Mouse (Mus musculus): ENCODE results near the gene Ccdc142. TPM values are rescaled to one million over a fixed set of nuclear protein-coding genes. Genes with fewer than 3 reads are reported as not detected.

Ccdc142 gene
- polyA plus RNA-seq, 1 experiment from 2014 or later: 2.1 TPM

GRCm38 (mm10) chr6:83111510-83112136 is 10.2 kb downstream of the Ccdc142 start:
- no peak overlapping the region for H3K9ac ChIP-seq (ENCODE audit: low read depth, low read length)
- no peak overlapping the region for H3K4me3 ChIP-seq (ENCODE audit: low read depth, low read length)
- H3K36me3 ChIP-seq (ENCODE audit: control insufficient read depth, insufficient read depth, low read length): no peaks in the 10 kb centered on the region
- no peak overlapping the region for H3K27ac ChIP-seq (ENCODE audit: low read depth, low read length)
- no peaks in the 10 kb centered on the region for H3K9me3 ChIP-seq (replicated peaks; ENCODE audit: control insufficient read depth, low read length)
- peaks cover 32% of the 10 kb centered on the region for H3K4me1 ChIP-seq (ENCODE audit: control insufficient read depth, insufficient read depth, low read length)
- H3K27me3 ChIP-seq (ENCODE audit: control insufficient read depth, insufficient read depth, low read length): no peaks in the 10 kb centered on the region
- no peak overlapping the region for H3K4me2 ChIP-seq
- no peak for ATAC-seq (replicated peaks; ENCODE audit: insufficient number of reproducible peaks, low FRiP score, low TSS enrichment)
- 77% methylated on average over 4 of the region's 4 CpGs for whole genome bisulfite sequencing (ENCODE audit: insufficient replicate concordance)

- Histone ChIP-seq H3K27ac (ENCODE audit: low read depth, low read length) (peak within 1 kb of the TSS; percentile 87), H3K4me1 (ENCODE audit: control insufficient read depth, insufficient read depth, low read length) (peaks cover 30% of the 10 kb centered on the region), H3K4me3 (ENCODE audit: low read depth, low read length) (peak within 1 kb of the TSS; percentile 65), H3K27me3 (ENCODE audit: control insufficient read depth, insufficient read depth, low read length) (no peaks in the 10 kb centered on the region), H3K4me2 (peak within 1 kb of the TSS; percentile 89), H3K9me3 (replicated peaks; ENCODE audit: control insufficient read depth, low read length) (no peaks in the 10 kb centered on the region), H3K36me3 (ENCODE audit: control insufficient read depth, insufficient read depth, low read length) (peaks cover 22% of the 10 kb centered on the region), H3K9ac (ENCODE audit: low read depth, low read length) (peak within 1 kb of the TSS; percentile 87)
- peak; percentile 82 for ATAC-seq (replicated peaks; ENCODE audit: insufficient number of reproducible peaks, low FRiP score, low TSS enrichment)
- WGBS (ENCODE audit: insufficient replicate concordance): under 1% methylated on average over 46 of the region's 58 CpGs
These were observed 13.7 kb downstream of the Ccdc142 start, which contains the start of gene Mogs for GRCm38 (mm10) chr6:83115011-83115671. Mogs (plus strand) TSS chr6:83115496.

- 2% methylated on average over 29 of the region's 48 CpGs for WGBS (ENCODE audit: insufficient replicate concordance)
- H3K36me3 ChIP-seq (ENCODE audit: control insufficient read depth, insufficient read depth, low read length): peaks cover 22% of the 10 kb centered on the region
- ATAC-seq (replicated peaks; ENCODE audit: insufficient number of reproducible peaks, low FRiP score, low TSS enrichment): 0 out of 2 replicates have a peak, but pooled peaks have one; percentile 17
- H3K9me3 ChIP-seq (replicated peaks; ENCODE audit: control insufficient read depth, low read length): no peaks in the 10 kb centered on the region
- peak overlapping the region; percentile 89 for H3K4me2 ChIP-seq
- peak overlapping the region; percentile 65 for H3K4me3 ChIP-seq (ENCODE audit: low read depth, low read length)
- peak overlapping the region; percentile 87 for H3K9ac ChIP-seq (ENCODE audit: low read depth, low read length)
- H3K27ac ChIP-seq (ENCODE audit: low read depth, low read length): peak overlapping the region; percentile 87
- H3K27me3 ChIP-seq (ENCODE audit: control insufficient read depth, insufficient read depth, low read length): no peaks in the 10 kb centered on the region
- peaks cover 28% of the 10 kb centered on the region for H3K4me1 ChIP-seq (ENCODE audit: control insufficient read depth, insufficient read depth, low read length)
These were observed 14.4 kb downstream of the Ccdc142 start for GRCm38 (mm10) chr6:83115682-83116372.

- Histone ChIP-seq H3K27ac (ENCODE audit: low read depth, low read length) (0 out of 2 replicates have a peak overlapping the region, but pooled peaks have one; percentile 87), H3K4me3 (ENCODE audit: low read depth, low read length) (peak overlapping the region; percentile 65)
These were observed 15.2 kb downstream of the Ccdc142 start for GRCm38 (mm10) chr6:83116373-83117164.

GRCm38 (mm10) chr6:83117165-83117438 is 15.7 kb downstream of the Ccdc142 start:
- Histone ChIP-seq H3K9ac (ENCODE audit: low read depth, low read length) (0 out of 2 replicates have a peak overlapping the region, but pooled peaks have one; percentile 87), H3K4me2 (no peak overlapping the region; the same call in 1 of the 2 replicates), H3K27ac (ENCODE audit: low read depth, low read length) (no peak overlapping the region), H3K4me3 (ENCODE audit: low read depth, low read length) (peak overlapping the region; percentile 65), H3K27me3 (ENCODE audit: control insufficient read depth, insufficient read depth, low read length) (no peaks in the 10 kb centered on the region), H3K9me3 (replicated peaks; ENCODE audit: control insufficient read depth, low read length) (no peaks in the 10 kb centered on the region), H3K36me3 (ENCODE audit: control insufficient read depth, insufficient read depth, low read length) (peaks cover 22% of the 10 kb centered on the region), H3K4me1 (ENCODE audit: control insufficient read depth, insufficient read depth, low read length) (peaks cover 26% of the 10 kb centered on the region)
- WGBS (ENCODE audit: insufficient replicate concordance): 78% methylated on average over 4 of the region's 4 CpGs
- no peak for ATAC-seq (replicated peaks; ENCODE audit: insufficient number of reproducible peaks, low FRiP score, low TSS enrichment)

More at GRCm38 (mm10) chr6:83116373-83117164, 15.2 kb downstream of the Ccdc142 start:
- peak overlapping the region; percentile 89 for H3K4me2 ChIP-seq
- 76% methylated on average over 11 of the region's 11 CpGs for WGBS (ENCODE audit: insufficient replicate concordance)
- H3K27me3 ChIP-seq (ENCODE audit: control insufficient read depth, insufficient read depth, low read length): no peaks in the 10 kb centered on the region
- peak overlapping the region; percentile 87 for H3K9ac ChIP-seq (ENCODE audit: low read depth, low read length)
- H3K9me3 ChIP-seq (replicated peaks; ENCODE audit: control insufficient read depth, low read length): no peaks in the 10 kb centered on the region
- peaks cover 22% of the 10 kb centered on the region for H3K36me3 ChIP-seq (ENCODE audit: control insufficient read depth, insufficient read depth, low read length)
- peaks cover 26% of the 10 kb centered on the region for H3K4me1 ChIP-seq (ENCODE audit: control insufficient read depth, insufficient read depth, low read length)
- ATAC-seq (replicated peaks; ENCODE audit: insufficient number of reproducible peaks, low FRiP score, low TSS enrichment): no peak

- H3K4me3 ChIP-seq (ENCODE audit: low read depth, low read length): peak overlapping the region; percentile 65; the same call in 1 of the 2 replicates
- H3K9me3 ChIP-seq (replicated peaks; ENCODE audit: control insufficient read depth, low read length): no peaks in the 10 kb centered on the region
- H3K4me1 ChIP-seq (ENCODE audit: control insufficient read depth, insufficient read depth, low read length): peaks cover 28% of the 10 kb centered on the region
- H3K4me2 ChIP-seq: no peak overlapping the region
- ATAC-seq (replicated peaks; ENCODE audit: insufficient number of reproducible peaks, low FRiP score, low TSS enrichment): no peak
- no peak overlapping the region; the same call in 1 of the 2 replicates for H3K27ac ChIP-seq (ENCODE audit: low read depth, low read length)
- H3K9ac ChIP-seq (ENCODE audit: low read depth, low read length): no peak overlapping the region
- WGBS (ENCODE audit: insufficient replicate concordance): 88% methylated on average over 13 of the region's 13 CpGs
- peaks cover 22% of the 10 kb centered on the region for H3K36me3 ChIP-seq (ENCODE audit: control insufficient read depth, insufficient read depth, low read length)
- no peaks in the 10 kb centered on the region for H3K27me3 ChIP-seq (ENCODE audit: control insufficient read depth, insufficient read depth, low read length)
These were observed 16.2 kb downstream of the Ccdc142 start for GRCm38 (mm10) chr6:83117616-83118015.

- no peak for ATAC-seq (replicated peaks; ENCODE audit: insufficient number of reproducible peaks, low FRiP score, low TSS enrichment)
- Histone ChIP-seq H3K27me3 (ENCODE audit: control insufficient read depth, insufficient read depth, low read length) (no peaks in the 10 kb centered on the region), H3K27ac (ENCODE audit: low read depth, low read length) (no peak overlapping the region), H3K9me3 (replicated peaks; ENCODE audit: control insufficient read depth, low read length) (no peaks in the 10 kb centered on the region), H3K9ac (ENCODE audit: low read depth, low read length) (0 out of 2 replicates have a peak overlapping the region, but pooled peaks have one; percentile 8), H3K4me2 (no peak overlapping the region), H3K4me1 (ENCODE audit: control insufficient read depth, insufficient read depth, low read length) (peaks cover 32% of the 10 kb centered on the region), H3K4me3 (ENCODE audit: low read depth, low read length) (no peak overlapping the region), H3K36me3 (ENCODE audit: control insufficient read depth, insufficient read depth, low read length) (peaks cover 22% of the 10 kb centered on the region)
- WGBS (ENCODE audit: insufficient replicate concordance): 81% methylated on average over 11 of the region's 11 CpGs
These were observed 17.0 kb downstream of the Ccdc142 start for GRCm38 (mm10) chr6:83118369-83118768.
